Mouse (Mus musculus) heart, adult 2 months (tissue): ENCODE measurements around the gene Pkdcc. TPM values are rescaled to one million over a fixed set of nuclear protein-coding genes. Genes with fewer than 3 reads are reported as not detected.
A peak's percentile ranks its signal among the peaks of the same experiment; 100 is the strongest.

Experiments used
- DNase-seq, 2 experiments: peaks; one replicate each; pipeline ENCODE4 v3.0.0; 2021
- H3K27ac ChIP-seq: fragments of 200-600 bp; 2 replicates; pipeline ENCODE4 v1.8.1; 2022
- H3K27me3 ChIP-seq: fragments of 200-500 bp; 2 replicates; pipeline ENCODE4 v1.6.1; 2012; ENCODE audit warnings: mild to moderate bottlenecking, low read length, inconsistent platforms, mixed read lengths; ENCODE audit not compliant: control insufficient read depth, insufficient read depth
- H3K36me3 ChIP-seq: fragments of 200-500 bp; 2 replicates; pipeline ENCODE4 v1.6.1; 2012; ENCODE audit warnings: low read length, inconsistent platforms; ENCODE audit not compliant: control insufficient read depth, insufficient read depth
- H3K4me1 ChIP-seq: fragments of 200-500 bp; 2 replicates; pipeline ENCODE4 v1.6.1; 2011; ENCODE audit warnings: low read length; ENCODE audit not compliant: control insufficient read depth, insufficient read depth
- H3K4me3 ChIP-seq: fragments of 200-600 bp; 2 replicates; pipeline ENCODE4 v1.8.1; 2022
- H3K79me2 ChIP-seq: fragments of 200-500 bp; replicated peaks from 2 replicates; pipeline ENCODE4 v1.6.1; 2012; ENCODE audit warnings: mild to moderate bottlenecking, inconsistent platforms, low read length, moderate library complexity, mixed read lengths; ENCODE audit not compliant: control insufficient read depth, insufficient read depth
- H3K9ac ChIP-seq: fragments of 200-500 bp; 2 replicates; pipeline ENCODE4 v1.6.1; 2012; ENCODE audit warnings: low read depth, mild to moderate bottlenecking, control low read depth, inconsistent platforms, low read length, mixed read lengths
- CTCF ChIP-seq: fragments of 200-600 bp; IDR thresholded peaks from 2 replicates; pipeline ENCODE4 v1.8.1; 2022; ENCODE audit warnings: antibody characterized with exemption, mild to moderate bottlenecking, moderate library complexity
- EP300 ChIP-seq: fragments of 200-500 bp; IDR thresholded peaks from 2 replicates; pipeline ENCODE4 v1.6.1; 2011; ENCODE audit warnings: low read depth, low read length, control low read depth; ENCODE audit not compliant: insufficient read depth
- POLR2A ChIP-seq: fragments of 200-500 bp; IDR thresholded peaks from 2 replicates; pipeline ENCODE4 v1.6.1; 2011; ENCODE audit warnings: mild to moderate bottlenecking, low read depth, low read length, control low read depth; ENCODE audit not compliant: insufficient read depth
- WGBS: fragments of 180-500 bp; shearing (Covaris S2); methylation state at CpG from one replicate; pipeline ENCODE4 v1.1.7; 2018; 5-methylcytosine and 5-hydroxymethylcytosine counted together
- intact Hi-C: fragments of 180-260 bp; cut with DNase I; formaldehyde crosslinking; loops from one replicate; pipeline ENCODE4 v1.15.1; 2025
- polyA plus RNA-seq: library from polyadenylated mRNA; depleted of rRNA; stranded (reverse); fragments of >200 nt; gene quantifications from 2 replicates; pipeline ENCODE4 v1.2.3, GENCODE M21; 2012
- total RNA-seq, 2 experiments: library from RNA; stranded (reverse); gene quantifications; 2 replicates each; pipeline ENCODE4 v1.2.3; 2021

Pkdcc gene
- total and polyA plus RNA-seq, 3 experiments, result 45.5 to 63.0 (median 45.7) TPM

DNA sequence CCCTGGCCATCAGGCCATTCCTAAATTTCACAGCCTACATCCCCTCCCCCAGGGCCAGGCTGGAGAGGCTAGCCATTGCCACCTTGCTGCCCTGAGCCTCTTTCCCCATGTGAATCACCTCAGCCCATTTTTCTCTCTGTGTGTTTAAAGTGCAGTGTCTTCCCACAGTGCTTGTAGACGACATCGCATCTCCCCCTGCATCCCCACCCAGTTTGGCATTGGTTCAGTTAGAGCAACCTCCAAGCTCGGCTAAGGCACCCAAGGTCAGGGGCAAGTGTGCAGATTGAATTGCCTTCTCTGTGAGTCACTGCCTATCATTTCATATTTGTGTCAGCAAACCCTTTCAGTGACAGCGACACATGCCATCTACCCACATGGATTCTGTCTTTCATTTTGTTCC is 20.6 kb upstream of the Pkdcc start:
- DNase-seq, result no peak
- H3K9ac ChIP-seq, result no peak overlapping the region
- no peaks in the 10 kb centered on the region for H3K36me3 ChIP-seq
- WGBS, result 71% methylated on average over 4 of the region's 4 CpGs
- no peak overlapping the region for H3K27ac ChIP-seq
- H3K79me2 ChIP-seq, result no peaks in the 10 kb centered on the region
- no peak overlapping the region for H3K4me3 ChIP-seq
- no peaks in the 10 kb centered on the region for H3K27me3 ChIP-seq
- H3K4me1 ChIP-seq, result peaks cover 6% of the 10 kb centered on the region
- intact Hi-C loops, result no loop called here
- no peak for TF ChIP-seq POLR2A
- no peak for TF ChIP-seq EP300
- TF ChIP-seq CTCF, result no peak

DNA sequence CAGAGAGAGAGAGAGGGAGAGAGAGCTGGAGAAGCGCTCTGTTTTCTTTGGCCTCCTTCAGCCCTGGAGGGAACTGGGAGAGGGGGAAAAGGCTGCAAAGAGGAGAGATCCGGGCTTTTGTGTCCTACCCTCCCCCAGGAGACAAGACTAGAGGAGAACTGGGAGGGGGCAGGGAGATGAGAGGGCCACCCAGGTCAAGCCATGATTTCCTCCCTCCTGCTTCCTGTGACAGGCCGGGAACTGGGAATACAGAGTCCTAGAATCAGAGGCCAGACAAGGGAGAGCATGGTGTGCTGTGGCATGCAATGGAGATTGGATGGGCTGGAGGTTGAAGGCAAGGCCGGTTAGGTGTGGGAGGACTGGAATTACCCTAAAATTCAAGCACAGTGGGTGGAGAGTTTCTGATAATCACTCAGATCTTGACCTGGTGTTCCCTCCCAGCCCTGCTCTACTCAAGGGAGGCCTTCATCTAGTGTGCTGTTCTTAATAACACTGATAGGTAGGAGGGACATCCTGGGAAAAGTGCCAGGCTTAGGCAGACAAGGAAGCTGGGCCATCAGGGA is 17.6 kb upstream of the Pkdcc start:
- Histone ChIP-seq H3K27ac (peak overlapping the region; percentile 48; the same call in 1 of the 2 replicates), H3K27me3 (no peaks in the 10 kb centered on the region), H3K9ac (no peak overlapping the region), H3K79me2 (no peaks in the 10 kb centered on the region), H3K4me3 (no peak overlapping the region), H3K4me1 (peaks cover 6% of the 10 kb centered on the region), H3K36me3 (no peaks in the 10 kb centered on the region)
- DNase-seq, result peak; percentile 40 to 62
- TF ChIP-seq CTCF, result no peak
- no peak for TF ChIP-seq POLR2A
- no peak for TF ChIP-seq EP300
- intact Hi-C loops, result loop anchor here (5.0 kb wide), 1 partner anchor 75 kb away; no protein-coding TSS in a partner anchor
- 32% methylated on average over 4 of the region's 4 CpGs for WGBS

DNA sequence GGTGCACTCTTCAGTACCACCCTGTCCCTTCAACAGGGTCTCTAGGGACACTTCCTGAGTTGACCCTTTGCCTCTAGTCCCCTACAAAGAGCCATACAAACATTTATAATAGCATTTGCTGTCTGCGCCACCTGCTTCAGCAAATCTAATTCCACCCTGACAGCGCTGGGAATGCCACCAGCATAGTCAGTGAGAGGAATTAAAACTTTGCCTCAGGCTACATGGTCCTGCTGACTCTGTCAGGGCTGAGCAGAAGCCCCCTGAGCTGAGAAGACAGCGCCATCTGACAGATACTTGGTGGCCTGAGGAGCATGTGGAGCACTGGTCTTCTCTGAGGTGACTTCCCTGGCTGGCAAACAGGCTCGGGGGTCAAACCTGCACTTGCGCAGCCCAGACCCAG is 14.6 kb upstream of the Pkdcc start:
- TF ChIP-seq POLR2A (no peak), CTCF (no peak)
- Histone ChIP-seq H3K27me3 (no peaks in the 10 kb centered on the region), H3K36me3 (no peaks in the 10 kb centered on the region), H3K79me2 (no peaks in the 10 kb centered on the region), H3K4me3 (no peak overlapping the region), H3K9ac (no peak overlapping the region), H3K27ac (no peak overlapping the region), H3K4me1 (peaks cover 6% of the 10 kb centered on the region)
- DNase-seq, result no peak
- WGBS, result 88% methylated on average over 5 of the region's 5 CpGs
- intact Hi-C loops, result no loop called here

DNA sequence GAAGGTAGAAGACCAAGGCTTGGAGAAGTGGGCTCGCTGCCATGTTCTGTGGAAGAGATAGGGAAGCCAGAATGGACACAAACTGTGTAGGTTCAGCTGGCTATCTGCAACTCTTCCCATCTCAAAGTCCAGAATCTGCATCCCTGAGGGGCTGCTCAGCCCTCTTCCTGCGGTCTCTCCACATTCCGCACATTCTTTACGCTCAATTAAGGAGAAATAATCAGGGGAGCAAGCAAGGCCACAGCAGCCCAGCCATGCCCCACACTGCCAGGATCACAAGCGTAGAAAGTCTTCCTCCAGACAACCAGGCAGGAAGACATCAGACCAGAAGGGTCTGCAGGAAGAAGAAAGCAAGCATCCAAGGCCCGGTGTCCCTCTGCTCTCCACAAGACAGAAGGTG is 13.8 kb upstream of the Pkdcc start:
- no peak overlapping the region for H3K9ac ChIP-seq
- no peak overlapping the region for H3K27ac ChIP-seq
- no peaks in the 10 kb centered on the region for H3K27me3 ChIP-seq
- H3K4me3 ChIP-seq, result no peak overlapping the region
- intact Hi-C loops, result no loop called here
- H3K79me2 ChIP-seq, result no peaks in the 10 kb centered on the region
- TF ChIP-seq CTCF, result no peak
- no peak for TF ChIP-seq POLR2A
- TF ChIP-seq EP300, result no peak
- DNase-seq, result no peak
- 46% methylated on average over 6 of the region's 6 CpGs for WGBS
- H3K36me3 ChIP-seq, result no peaks in the 10 kb centered on the region
- peaks cover 6% of the 10 kb centered on the region for H3K4me1 ChIP-seq

DNA sequence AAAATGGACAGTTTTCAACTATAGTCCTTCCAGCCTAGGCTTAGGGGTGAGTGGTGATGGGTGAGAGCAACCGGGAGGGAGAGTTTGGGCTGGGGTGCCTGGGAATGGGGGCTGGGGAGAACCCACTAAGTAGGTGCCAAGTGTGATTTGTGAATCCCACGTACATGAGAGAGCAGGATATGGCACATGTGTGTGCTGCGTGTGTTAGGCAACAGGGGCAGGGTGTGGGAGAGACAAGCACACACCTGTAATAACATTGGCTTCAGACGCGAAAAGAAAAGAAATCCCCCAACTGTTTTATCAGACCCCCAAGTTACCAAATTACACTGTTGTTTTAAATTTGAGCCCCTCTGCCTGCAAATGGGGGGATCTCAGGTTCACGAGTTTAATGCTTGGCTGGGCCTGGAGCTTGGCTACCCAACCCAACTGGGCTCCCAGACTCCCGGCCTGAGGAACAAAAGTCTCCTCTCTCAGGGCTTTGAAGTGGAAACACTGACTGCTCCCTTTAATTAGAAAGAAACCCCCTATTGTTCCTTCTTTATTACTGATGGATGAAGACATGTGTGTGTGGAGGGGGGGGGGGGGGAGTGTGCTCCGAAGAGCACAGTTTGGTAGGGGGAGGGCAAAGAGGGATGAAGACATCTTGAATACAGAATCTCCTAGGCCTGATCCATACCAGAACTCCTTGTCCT is 11.3 kb upstream of the Pkdcc start:
- no peak overlapping the region for H3K27ac ChIP-seq
- DNase-seq, result no peak
- H3K36me3 ChIP-seq, result no peaks in the 10 kb centered on the region
- no peak overlapping the region for H3K4me3 ChIP-seq
- H3K4me1 ChIP-seq, result no peaks in the 10 kb centered on the region
- intact Hi-C loops, result no loop called here
- whole genome bisulfite sequencing, result 75% methylated on average over 8 of the region's 8 CpGs
- H3K27me3 ChIP-seq, result no peaks in the 10 kb centered on the region
- TF ChIP-seq POLR2A, result no peak
- no peak for TF ChIP-seq CTCF
- no peak for TF ChIP-seq EP300
- no peak overlapping the region for H3K9ac ChIP-seq
- no peaks in the 10 kb centered on the region for H3K79me2 ChIP-seq

DNA sequence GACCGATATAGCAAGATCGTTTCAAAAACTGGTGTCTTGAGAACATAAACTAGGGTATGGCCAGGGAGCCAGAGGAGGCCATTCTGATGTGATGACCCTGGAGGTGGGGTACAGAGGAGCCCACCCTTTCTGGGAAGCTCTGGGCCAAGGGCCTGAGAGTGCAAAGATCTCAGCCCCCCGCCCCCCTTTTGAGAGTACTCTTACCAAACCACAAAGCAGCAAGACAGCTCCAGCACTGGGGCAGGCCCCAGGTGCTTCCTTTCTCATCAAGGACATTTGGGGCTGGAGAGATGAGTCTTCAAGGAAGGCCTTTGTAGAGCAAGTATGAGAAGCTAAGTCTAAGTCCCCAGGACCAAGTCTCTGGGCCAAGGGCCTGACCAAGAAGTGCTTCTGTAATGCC is 7.8 kb upstream of the Pkdcc start:
- no peak for DNase-seq

More for the DNA sequence above, 7.8 kb upstream of the Pkdcc start:
- Histone ChIP-seq H3K27ac (no peak overlapping the region), H3K9ac (no peak overlapping the region), H3K4me3 (no peak overlapping the region), H3K36me3 (no peaks in the 10 kb centered on the region), H3K27me3 (no peaks in the 10 kb centered on the region), H3K4me1 (no peaks in the 10 kb centered on the region), H3K79me2 (no peaks in the 10 kb centered on the region)
- intact Hi-C loops, result no loop called here
- TF ChIP-seq POLR2A (no peak), CTCF (no peak)
- 89% methylated on average over 3 of the region's 3 CpGs for WGBS
